Mouse (Mus musculus): ENCODE results near the gene Rwdd3.

DNA sequence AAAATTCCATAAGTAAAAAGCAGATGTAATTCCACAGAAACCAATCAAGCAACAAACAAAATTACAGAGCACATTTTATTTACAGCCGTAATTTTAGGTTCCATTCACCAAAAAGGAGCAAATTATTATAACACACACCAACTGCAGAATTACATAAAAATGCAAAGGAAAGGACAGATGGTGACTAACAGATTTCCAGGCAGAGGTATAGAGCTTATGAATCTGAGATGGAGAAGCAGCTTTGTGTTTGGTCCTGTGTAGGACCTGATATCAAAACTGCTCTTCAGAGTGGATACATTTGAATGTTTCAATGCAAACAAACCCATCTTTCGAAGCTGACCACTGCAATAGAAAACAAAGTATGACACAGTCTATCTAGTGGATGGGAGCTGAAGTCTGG lies 31.1 kb upstream of the Rwdd3 start:
- no peak for TF ChIP-seq CTCF (IDR thresholded peaks at IDR 0.05; ENCODE audit: low read depth, low read length)
- TF ChIP-seq POLR2A (IDR thresholded peaks at IDR 0.05; ENCODE audit: extremely low read depth, insufficient read depth, low read length) = no peak

All from liver, adult 2 months (tissue).